Mouse (Mus musculus) right cerebral cortex, postnatal 14 days (tissue): ENCODE measurements at regions not wholly inside any gene's neighbourhood (a gene's known extent, or its start where the extent isn't known, plus 50 kb on each side); places are given as distances from the start of the nearest gene placed in this dataset.
A peak's percentile ranks its signal among the peaks of the same experiment; 100 is the strongest.

Experiments used
- DNase-seq: peaks from one replicate; pipeline ENCODE4 v3.0.0; 2022

GRCm38 (mm10) chr16:46581115-46581514 lies 82.8 kb upstream of the Nectin3 start:
- DNase-seq = peak; percentile 18

GRCm38 (mm10) chr16:46574221-46574620 lies 75.9 kb upstream of the Nectin3 start:
- no peak for DNase-seq

DNA sequence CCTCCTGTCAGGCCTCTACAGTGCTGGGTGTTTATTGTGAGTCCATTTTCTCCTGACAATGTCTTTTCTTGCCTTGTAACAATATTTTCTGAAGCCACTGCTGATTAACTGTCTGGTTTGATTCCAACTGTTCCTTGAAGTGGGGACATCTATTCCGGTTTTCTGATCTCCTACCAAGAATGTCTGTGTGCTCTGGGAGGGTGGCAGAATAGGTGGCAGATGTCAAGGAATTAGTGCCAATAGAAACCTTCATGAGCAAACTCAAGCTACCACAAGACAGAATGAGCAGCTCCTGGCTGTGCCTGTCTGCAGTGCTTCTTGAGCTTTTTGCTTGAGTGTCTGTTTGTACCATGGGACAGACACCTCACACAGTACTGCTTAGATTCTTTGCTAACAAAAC lies 69.1 kb upstream of the Nectin3 start:
- no peak for DNase-seq

- peak; percentile 5 for DNase-seq
These were observed 67.8 kb upstream of the Nectin3 start for GRCm38 (mm10) chr16:46566020-46566581.

DNA sequence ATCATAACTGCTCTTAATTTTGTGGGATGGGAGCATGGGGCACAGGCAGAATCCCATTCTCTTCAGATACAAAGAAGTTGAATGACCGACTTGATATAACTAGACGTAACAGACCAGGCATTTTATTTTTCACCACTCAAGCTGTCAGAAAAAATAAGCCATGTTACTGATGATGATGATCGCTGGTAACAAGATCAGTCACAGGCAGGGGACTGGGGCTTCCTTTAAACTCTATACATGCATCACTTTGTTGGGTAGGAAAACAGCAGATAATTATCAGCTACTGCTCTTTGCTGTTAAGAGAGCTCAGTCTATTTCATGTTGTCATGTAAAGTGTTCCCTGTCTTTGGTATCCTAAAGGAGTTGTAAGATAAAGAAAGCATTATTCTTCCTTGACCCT lies 59.0 kb upstream of the Nectin3 start:
- no peak for DNase-seq

- DNase-seq = no peak
These were observed 49.9 kb upstream of the Nectin3 start for GRCm38 (mm10) chr16:46548207-46548606.
